Mouse (Mus musculus): Measurements from ENCODE around the gene Arfrp1. TPM values are rescaled to one million over a fixed set of nuclear protein-coding genes. Genes with fewer than 3 reads are reported as not detected.

Gene Arfrp1
- total and polyA plus RNA-seq, 2 experiments from 2014 or later: 17.9 to 54.8 TPM

GRCm38 (mm10) chr2:181378701-181379100, 13.5 kb upstream of the Arfrp1 start:
- peaks cover 56% of the 10 kb centered on the region for H3K36me3 ChIP-seq (replicated peaks; ENCODE audit: control insufficient read depth, insufficient read depth, low read length)
- H3K4me3 ChIP-seq (ENCODE audit: low read depth, low read length): no peak overlapping the region
- H3K4me2 ChIP-seq (ENCODE audit: low read depth, low read length): no peak overlapping the region
- H3K9me3 ChIP-seq (replicated peaks; ENCODE audit: control insufficient read depth, low read length): no peaks in the 10 kb centered on the region
- H3K9ac ChIP-seq (replicated peaks; ENCODE audit: low read depth, low read length): no peak overlapping the region
- no peak for ATAC-seq (ENCODE audit: insufficient read depth, low read depth)
- H3K4me1 ChIP-seq (ENCODE audit: control insufficient read depth, insufficient read depth): no peaks in the 10 kb centered on the region
- no peak for DNase-seq (ENCODE audit: low spot score)
- no peak for TF ChIP-seq CTCF (IDR thresholded peaks at IDR 0.05; ENCODE audit: low read depth)
- TF ChIP-seq EP300 (IDR thresholded peaks at IDR 0.05; ENCODE audit: low read depth): no peak
- 84% methylated on average over 5 of the region's 5 CpGs for WGBS
- no peaks in the 10 kb centered on the region for H3K27me3 ChIP-seq (ENCODE audit: control insufficient read depth, insufficient read depth, low read length)
- H3K27ac ChIP-seq (ENCODE audit: low read depth): no peak overlapping the region

DNA sequence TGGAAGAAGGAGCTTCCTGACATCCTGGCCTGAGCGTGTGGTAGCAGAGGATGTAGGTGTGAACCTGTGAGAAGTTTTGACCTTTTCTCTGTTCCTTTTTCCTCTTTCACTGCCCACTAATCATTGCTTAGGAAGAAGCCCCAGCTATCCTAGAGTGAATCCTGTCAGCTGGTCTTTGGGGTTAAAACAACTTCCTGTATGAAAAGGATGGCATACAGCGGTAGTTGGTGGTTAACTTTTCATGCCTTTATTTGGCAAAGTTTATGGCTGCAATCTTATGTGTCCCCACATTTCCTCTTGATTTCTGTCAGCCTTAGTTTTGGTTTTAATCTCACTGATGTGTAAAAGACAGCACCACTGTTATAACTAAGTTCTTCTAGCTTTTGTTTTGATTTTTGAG, 12.0 kb upstream of the Arfrp1 start:
- Histone ChIP-seq H3K36me3 (replicated peaks; ENCODE audit: control insufficient read depth, insufficient read depth, low read length) (peaks cover 42% of the 10 kb centered on the region), H3K4me3 (ENCODE audit: low read depth, low read length) (no peak overlapping the region), H3K27me3 (ENCODE audit: control insufficient read depth, insufficient read depth, low read length) (no peaks in the 10 kb centered on the region), H3K4me2 (ENCODE audit: low read depth, low read length) (no peak overlapping the region), H3K4me1 (ENCODE audit: control insufficient read depth, insufficient read depth) (no peaks in the 10 kb centered on the region), H3K27ac (ENCODE audit: low read depth) (no peak overlapping the region), H3K9me3 (replicated peaks; ENCODE audit: control insufficient read depth, low read length) (no peaks in the 10 kb centered on the region), H3K9ac (replicated peaks; ENCODE audit: low read depth, low read length) (no peak overlapping the region)
- 75% methylated on average over 2 of the region's 2 CpGs for WGBS
- no peak for DNase-seq (ENCODE audit: low spot score)
- TF ChIP-seq EP300 (IDR thresholded peaks at IDR 0.05; ENCODE audit: low read depth): no peak
- TF ChIP-seq CTCF (IDR thresholded peaks at IDR 0.05; ENCODE audit: low read depth): no peak
- ATAC-seq (ENCODE audit: insufficient read depth, low read depth): no peak

DNA sequence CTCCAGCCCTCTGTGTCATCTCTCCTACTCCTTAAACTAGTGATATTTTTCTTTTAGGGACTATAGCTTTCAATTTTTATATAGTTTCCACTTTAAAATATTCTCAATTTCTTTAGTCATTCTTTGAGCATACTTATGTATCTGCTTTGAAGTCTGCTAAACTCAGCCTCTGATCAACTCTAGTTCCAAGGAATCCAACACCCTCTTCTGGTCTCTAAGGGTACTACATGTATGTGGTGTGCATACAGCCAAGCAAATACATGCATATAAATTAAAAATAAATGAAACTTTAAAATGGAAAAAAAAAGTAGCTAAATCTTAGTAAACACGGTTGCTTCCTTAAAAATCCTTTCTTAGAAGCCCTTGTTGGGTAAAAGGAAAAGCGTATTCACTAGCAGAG, 10.6 kb upstream of the Arfrp1 start:
- no peaks in the 10 kb centered on the region for H3K4me1 ChIP-seq (ENCODE audit: control insufficient read depth, insufficient read depth)
- TF ChIP-seq CTCF (IDR thresholded peaks at IDR 0.05; ENCODE audit: low read depth) (peak; percentile 45), EP300 (IDR thresholded peaks at IDR 0.05; ENCODE audit: low read depth) (no peak)
- H3K9me3 ChIP-seq (replicated peaks; ENCODE audit: control insufficient read depth, low read length): no peaks in the 10 kb centered on the region
- no peak for DNase-seq (ENCODE audit: low spot score)
- H3K4me2 ChIP-seq (ENCODE audit: low read depth, low read length): no peak overlapping the region
- no peak overlapping the region for H3K4me3 ChIP-seq (ENCODE audit: low read depth, low read length)
- no peaks in the 10 kb centered on the region for H3K27me3 ChIP-seq (ENCODE audit: control insufficient read depth, insufficient read depth, low read length)
- ATAC-seq (ENCODE audit: insufficient read depth, low read depth): no peak
- no peak overlapping the region for H3K9ac ChIP-seq (replicated peaks; ENCODE audit: low read depth, low read length)
- no peak overlapping the region for H3K27ac ChIP-seq (ENCODE audit: low read depth)
- 94% methylated on average over 2 of the region's 2 CpGs for WGBS
- peaks cover 27% of the 10 kb centered on the region for H3K36me3 ChIP-seq (replicated peaks; ENCODE audit: control insufficient read depth, insufficient read depth, low read length)

DNA sequence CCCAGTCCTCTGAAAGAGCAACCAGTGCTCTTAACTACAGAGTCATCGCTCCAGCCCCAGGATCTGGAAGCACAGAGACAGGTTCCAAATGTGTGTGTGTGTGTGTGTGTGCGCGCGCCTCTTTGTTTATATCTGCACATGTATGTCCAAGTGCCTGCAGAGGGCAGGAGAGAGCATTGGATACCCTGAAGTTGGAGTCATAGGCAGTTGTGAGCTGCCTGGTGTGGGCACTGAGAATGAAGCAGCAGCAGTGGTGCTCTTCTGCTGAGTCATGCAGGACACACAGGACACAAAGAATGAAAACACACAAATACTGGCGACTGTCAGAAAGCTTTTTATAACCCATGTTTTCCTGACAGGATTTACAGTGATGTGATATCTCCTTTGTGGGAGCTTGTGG, 4.8 kb upstream of the Arfrp1 start:
- Histone ChIP-seq H3K4me3 (ENCODE audit: low read depth, low read length) (no peak overlapping the region), H3K4me1 (ENCODE audit: control insufficient read depth, insufficient read depth) (peaks cover 18% of the 10 kb centered on the region), H3K4me2 (ENCODE audit: low read depth, low read length) (no peak overlapping the region), H3K27ac (ENCODE audit: low read depth) (no peak overlapping the region), H3K9ac (replicated peaks; ENCODE audit: low read depth, low read length) (no peak overlapping the region), H3K36me3 (replicated peaks; ENCODE audit: control insufficient read depth, insufficient read depth, low read length) (peaks cover 16% of the 10 kb centered on the region; the same call in 1 of the 2 replicates), H3K9me3 (replicated peaks; ENCODE audit: control insufficient read depth, low read length) (no peaks in the 10 kb centered on the region), H3K27me3 (ENCODE audit: control insufficient read depth, insufficient read depth, low read length) (no peaks in the 10 kb centered on the region)
- DNase-seq (ENCODE audit: low spot score): no peak
- no peak for ATAC-seq (ENCODE audit: insufficient read depth, low read depth)
- 96% methylated on average over 5 of the region's 5 CpGs for WGBS
- TF ChIP-seq CTCF (IDR thresholded peaks at IDR 0.05; ENCODE audit: low read depth) (no peak), EP300 (IDR thresholded peaks at IDR 0.05; ENCODE audit: low read depth) (no peak)

GRCm38 (mm10) chr2:181365655-181366075, 461 bp upstream of the Arfrp1 start:
- H3K4me3 ChIP-seq (ENCODE audit: low read depth, low read length): peak overlapping the region; percentile 77
- peak overlapping the region; percentile 92 for H3K4me2 ChIP-seq (ENCODE audit: low read depth, low read length)
- H3K27ac ChIP-seq (ENCODE audit: low read depth): peak overlapping the region; percentile 89
- H3K36me3 ChIP-seq (replicated peaks; ENCODE audit: control insufficient read depth, insufficient read depth, low read length): peaks cover 41% of the 10 kb centered on the region
- H3K9ac ChIP-seq (replicated peaks; ENCODE audit: low read depth, low read length): peak overlapping the region; percentile 83
- TF ChIP-seq EP300 (IDR thresholded peaks at IDR 0.05; ENCODE audit: low read depth): no peak
- no peak for TF ChIP-seq CTCF (IDR thresholded peaks at IDR 0.05; ENCODE audit: low read depth)
- WGBS: under 1% methylated on average over 18 of the region's 20 CpGs
- DNase-seq (ENCODE audit: low spot score) (no peak), ATAC-seq (ENCODE audit: insufficient read depth, low read depth) (peak; percentile 50)
- H3K27me3 ChIP-seq (ENCODE audit: control insufficient read depth, insufficient read depth, low read length): no peaks in the 10 kb centered on the region
- H3K4me1 ChIP-seq (ENCODE audit: control insufficient read depth, insufficient read depth): peaks cover 25% of the 10 kb centered on the region
- no peaks in the 10 kb centered on the region for H3K9me3 ChIP-seq (replicated peaks; ENCODE audit: control insufficient read depth, low read length)

GRCm38 (mm10) chr2:181364487-181364859, 731 bp downstream of the Arfrp1 start:
- no peaks in the 10 kb centered on the region for H3K27me3 ChIP-seq (ENCODE audit: control insufficient read depth, insufficient read depth, low read length)
- H3K4me1 ChIP-seq (ENCODE audit: control insufficient read depth, insufficient read depth): peaks cover 25% of the 10 kb centered on the region
- H3K9ac ChIP-seq (replicated peaks; ENCODE audit: low read depth, low read length): peak overlapping the region; percentile 83
- DNase-seq (ENCODE audit: low spot score) (no peak), ATAC-seq (ENCODE audit: insufficient read depth, low read depth) (no peak)
- WGBS: 8% methylated on average over 14 of the region's 14 CpGs
- peak overlapping the region; percentile 92 for H3K4me2 ChIP-seq (ENCODE audit: low read depth, low read length)
- peaks cover 40% of the 10 kb centered on the region for H3K36me3 ChIP-seq (replicated peaks; ENCODE audit: control insufficient read depth, insufficient read depth, low read length)
- H3K27ac ChIP-seq (ENCODE audit: low read depth): peak overlapping the region; percentile 89; the same call in 1 of the 2 replicates
- H3K4me3 ChIP-seq (ENCODE audit: low read depth, low read length): peak overlapping the region; percentile 77
- TF ChIP-seq CTCF (IDR thresholded peaks at IDR 0.05; ENCODE audit: low read depth) (no peak), EP300 (IDR thresholded peaks at IDR 0.05; ENCODE audit: low read depth) (no peak)
- H3K9me3 ChIP-seq (replicated peaks; ENCODE audit: control insufficient read depth, low read length): no peaks in the 10 kb centered on the region

Data from heart, postnatal 0 days (tissue).